Mouse (Mus musculus) lung, postnatal 10 days (tissue): Measurements from ENCODE around the gene S100a5.

Source experiments
- DNase-seq: peaks from one replicate; pipeline ENCODE4 v3.0.0; 2021

Gene S100a5

GRCm38 (mm10) chr3:90627366-90627765 is 19.0 kb downstream of the S100a5 start:
- DNase-seq, result no peak

- peak; percentile 40 for DNase-seq
These were observed 19.5 kb downstream of the S100a5 start for GRCm38 (mm10) chr3:90627807-90628206.

GRCm38 (mm10) chr3:90629298-90629697 is 21.0 kb downstream of the S100a5 start:
- no peak for DNase-seq

GRCm38 (mm10) chr3:90631984-90632383 is 23.7 kb downstream of the S100a5 start:
- no peak for DNase-seq

- DNase-seq, result no peak
These were observed 30.4 kb downstream of the S100a5 start for GRCm38 (mm10) chr3:90638511-90639275.

GRCm38 (mm10) chr3:90639511-90640154 is 31.3 kb downstream of the S100a5 start:
- peak; percentile 30 for DNase-seq

GRCm38 (mm10) chr3:90640981-90641380 is 32.7 kb downstream of the S100a5 start:
- no peak for DNase-seq

- peak; percentile 61 for DNase-seq
These were observed 35.9 kb downstream of the S100a5 start for GRCm38 (mm10) chr3:90644220-90644619.

- no peak for DNase-seq
These were observed 39.0 kb downstream of the S100a5 start for GRCm38 (mm10) chr3:90647291-90647690.

GRCm38 (mm10) chr3:90648981-90649380 is 40.7 kb downstream of the S100a5 start:
- DNase-seq, result no peak

GRCm38 (mm10) chr3:90649832-90650231 is 41.5 kb downstream of the S100a5 start:
- no peak for DNase-seq

GRCm38 (mm10) chr3:90652878-90653508 is 44.7 kb downstream of the S100a5 start:
- peak; percentile 82 for DNase-seq

- DNase-seq, result no peak
These were observed 45.4 kb downstream of the S100a5 start, which contains the start of gene S100a7a for GRCm38 (mm10) chr3:90653717-90654116. TSS of gene S100a7a (plus strand) at chr3:90654017.

GRCm38 (mm10) chr3:90657405-90657804 is 49.1 kb downstream of the S100a5 start:
- DNase-seq, result peak; percentile 18

- no peak for DNase-seq
These were observed 51.2 kb downstream of the S100a5 start for GRCm38 (mm10) chr3:90659364-90660044.
